Mouse (Mus musculus) left cerebral cortex, adult 2 months (tissue): ENCODE measurements around the gene Nrg3. TPM values are rescaled to one million over a fixed set of nuclear protein-coding genes. Genes with fewer than 3 reads are reported as not detected.

Experiments used
- DNase-seq, 2 experiments: peaks; one replicate each; pipeline ENCODE4 v3.0.0; 2021 to 2022; ENCODE audit warnings: low spot score in 2 of 2, mixed read lengths in 1 of 2; ENCODE audit errors: extremely low spot score in 1 of 2
- H3K27ac ChIP-seq: fragments of 200-600 bp; 2 replicates; pipeline ENCODE4 v1.8.1; 2022
- H3K4me3 ChIP-seq: fragments of 200-600 bp; 2 replicates; pipeline ENCODE4 v1.8.1; 2022
- CTCF ChIP-seq: fragments of 200-600 bp; IDR thresholded peaks from 2 replicates; pipeline ENCODE4 v1.8.1; 2022; ENCODE audit warnings: antibody characterized with exemption, mild to moderate bottlenecking, moderate library complexity
- intact Hi-C: fragments of 180-260 bp; cut with DNase I; formaldehyde crosslinking; loops from one replicate; pipeline ENCODE4 v1.15.1; 2025
- microRNA-seq, 2 experiments: library from miRNA; unstranded; fragments of <30 nt; microRNA quantifications; one replicate each; pipeline ENCODE4 v1.2.0; 2021
- total RNA-seq, 2 experiments: library from RNA; stranded (reverse); gene quantifications; 2 replicates each; pipeline ENCODE4 v1.2.3; 2021

Nrg3 gene
- total RNA-seq, 2 experiments from 2014 or later = 73.3 to 76.3 TPM

GRCm38 (mm10) chr14:38320619-38321340 is 1152.1 kb downstream of the Nrg3 start:
- Histone ChIP-seq H3K27ac (no peak overlapping the region), H3K4me3 (no peak overlapping the region)
- no peak for DNase-seq
- intact Hi-C loops = no loop called here
- TF ChIP-seq CTCF = no peak

Small RNAs within 50 kb of the gene (microRNA-seq; reads per million reads assigned to microRNA genes)
- gene Gm27332 = 0 reads per million in 2 experiments
